Mouse (Mus musculus): ENCODE results near the gene Olfr147.
"Not testable (repeated sequence)": the region's sequence is repeated elsewhere in the genome, so short reads cannot be mapped to it uniquely, and the experiment has no call there.

Olfr147 gene

DNA sequence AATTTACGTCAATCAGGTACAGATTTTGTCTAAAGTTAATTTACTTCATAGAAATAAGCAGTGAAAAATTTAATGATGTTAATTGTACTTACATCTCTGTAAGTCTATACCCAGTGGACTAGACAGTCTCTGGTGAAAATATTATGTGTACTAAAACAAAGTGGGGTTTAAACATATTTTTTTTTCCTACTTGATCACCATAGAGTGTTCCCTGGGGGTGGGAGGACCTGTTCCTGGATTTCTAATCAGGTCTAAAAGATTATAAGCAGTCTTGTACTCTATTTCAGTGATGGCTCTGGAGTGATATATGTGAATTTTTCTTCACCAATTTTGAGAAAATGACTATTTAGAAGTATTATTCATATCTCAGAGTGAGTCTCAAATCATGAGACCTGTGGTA lies at the start of gene Olfr147:
Gene Olfr147 (plus strand): TSS at position 301 of the 400 bp plus-strand sequence.
- no peak for DNase-seq (ENCODE audit: low read depth, low spot score)

DNA sequence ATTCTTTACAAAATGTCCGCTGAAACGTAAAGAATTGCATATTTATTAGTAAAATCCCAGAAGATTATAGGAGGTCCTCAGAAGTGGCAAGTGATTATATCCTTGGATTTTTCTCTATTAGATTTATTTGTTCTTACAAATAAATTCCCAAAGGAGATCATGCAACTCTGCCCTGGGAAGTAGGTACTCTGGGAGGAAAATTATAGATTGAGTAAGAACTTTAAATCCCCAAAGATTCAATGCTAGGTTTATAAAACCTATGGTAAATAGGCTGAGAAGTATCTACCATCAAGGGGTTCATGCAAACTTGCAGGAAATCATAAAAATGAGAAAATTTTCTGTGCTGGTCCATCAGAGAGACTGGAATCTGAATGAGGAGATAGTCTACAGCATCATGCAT lies 34.9 kb upstream of the Olfr147 start, which contains the start of gene Olfr250:
Gene Olfr250 (plus strand): TSS at position 301 of the 400 bp plus-strand sequence.
- DNase-seq (ENCODE audit: low read depth, low spot score) = no peak

DNA sequence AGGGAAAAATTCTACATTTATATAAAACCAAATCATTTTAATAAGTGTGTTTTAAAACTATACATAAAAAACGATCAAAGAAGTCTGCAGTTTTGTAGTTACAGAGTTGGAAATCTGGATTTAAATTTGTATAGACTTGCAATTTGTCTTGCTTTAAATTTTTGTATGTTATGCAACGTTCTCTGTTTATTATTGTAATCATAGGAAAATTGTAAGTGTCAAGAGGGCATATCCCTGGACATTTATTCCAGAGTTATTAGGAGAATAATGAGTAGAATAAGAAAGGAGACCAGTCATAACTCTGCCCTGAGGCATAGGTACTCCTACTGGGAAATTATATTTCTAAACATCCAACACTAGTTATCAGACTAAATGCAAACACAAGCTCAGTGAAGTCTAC lies 24.7 kb upstream of the Olfr147 start, which contains the start of gene Olfr251:
Gene Olfr251 (plus strand): TSS at position 301 of the 400 bp plus-strand sequence.
- DNase-seq (ENCODE audit: low read depth, low spot score) = no peak

DNA sequence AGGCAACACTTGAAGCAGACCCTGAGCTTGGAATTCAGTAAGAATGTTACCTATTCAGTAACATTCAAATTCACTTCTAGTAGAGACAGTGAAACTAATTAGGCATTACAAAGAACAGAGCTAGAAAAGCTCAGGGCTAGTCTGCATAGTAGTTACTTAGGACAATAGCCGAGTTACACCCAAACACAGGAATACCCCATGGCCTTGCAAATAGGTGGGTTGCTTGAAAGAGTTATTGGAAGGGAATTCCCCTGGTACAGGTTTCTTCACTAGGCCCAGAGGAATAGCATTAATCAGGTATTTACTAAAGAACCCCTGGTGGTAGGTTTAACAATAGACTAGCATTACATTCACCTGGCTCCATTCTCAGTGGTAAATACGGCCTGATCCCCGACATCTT lies 6.0 kb downstream of the Olfr147 start:
- peak; percentile 98 for DNase-seq (ENCODE audit: low read depth, low spot score)

DNA sequence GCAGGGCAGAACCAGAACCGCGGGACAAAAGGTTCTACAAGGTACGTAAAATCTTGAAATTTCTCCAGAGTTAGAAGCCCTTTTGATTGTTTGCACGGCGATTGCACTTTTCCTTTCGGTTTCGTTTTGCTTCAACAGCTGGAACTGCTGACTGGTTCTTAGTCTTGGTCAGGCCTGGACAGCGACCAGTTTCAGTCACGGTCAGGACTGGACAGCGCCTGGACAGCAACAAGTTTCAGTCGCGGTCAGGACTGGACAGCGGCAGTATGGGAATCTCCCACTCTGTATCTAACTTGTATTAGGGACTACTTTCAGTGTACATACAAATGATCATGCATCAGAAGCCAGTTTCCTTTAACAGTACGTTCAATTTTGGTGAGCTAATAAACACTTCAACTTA lies 12.0 kb downstream of the Olfr147 start:
- DNase-seq (ENCODE audit: low read depth, low spot score) = not testable (repeated sequence)

- peak; percentile 87 for DNase-seq (ENCODE audit: low read depth, low spot score)
Measured at GRCm38 (mm10) chr9:38423801-38424200, 22.3 kb downstream of the Olfr147 start.

DNA sequence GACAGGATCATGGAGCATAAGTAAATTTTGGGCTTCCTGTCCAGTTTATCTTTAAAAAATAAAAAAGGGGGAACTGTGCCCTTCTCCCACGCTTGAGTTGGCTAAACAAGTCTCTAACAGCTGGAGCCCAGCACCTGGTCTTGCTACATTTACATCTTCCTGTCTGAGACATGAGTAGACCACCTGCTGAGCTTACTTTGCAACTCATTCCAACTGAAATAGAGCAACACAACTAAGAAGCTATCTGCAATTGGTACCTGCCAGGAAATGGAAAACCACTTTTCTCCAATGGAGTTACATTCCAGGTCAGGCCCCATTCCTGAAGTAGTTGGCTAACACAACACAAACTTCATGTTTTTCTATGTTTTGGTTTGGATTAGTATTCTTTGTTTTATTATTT lies 25.5 kb downstream of the Olfr147 start:
- DNase-seq (ENCODE audit: low read depth, low spot score) = peak; percentile 75

DNA sequence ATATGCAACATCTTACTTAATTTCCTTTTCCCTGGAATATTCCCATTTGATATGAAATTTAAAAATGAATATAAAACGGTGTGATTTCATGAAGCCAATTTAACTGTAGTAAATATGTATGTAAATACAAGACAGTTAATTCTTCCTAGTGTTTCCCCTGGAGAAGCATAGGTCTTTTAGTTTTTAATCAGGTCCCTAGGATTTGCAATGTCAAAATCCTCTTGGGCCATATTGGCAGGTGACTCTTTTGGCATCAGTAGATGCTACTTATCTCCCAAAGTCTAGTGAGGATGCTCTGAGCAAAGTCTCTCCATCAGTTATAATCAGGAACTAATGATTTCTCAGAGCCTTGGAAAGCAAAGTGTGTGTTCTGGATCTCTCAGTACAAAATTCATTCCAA lies 27.7 kb downstream of the Olfr147 start, which contains the start of gene Olfr901:
Gene Olfr901 (plus strand): TSS at position 301 of the 400 bp plus-strand sequence.
- DNase-seq (ENCODE audit: low read depth, low spot score) = no peak

GRCm38 (mm10) chr9:38447352-38447751 lies 45.9 kb downstream of the Olfr147 start, which contains the start of gene Olfr902:
Gene Olfr902 (plus strand): TSS chr9:38447652.
- no peak for DNase-seq (ENCODE audit: low read depth, low spot score)

Measured in R1 (cell line).